Comparison of ENCODE assay signal across 9 mouse cellular contexts in the genomic region with DNA sequence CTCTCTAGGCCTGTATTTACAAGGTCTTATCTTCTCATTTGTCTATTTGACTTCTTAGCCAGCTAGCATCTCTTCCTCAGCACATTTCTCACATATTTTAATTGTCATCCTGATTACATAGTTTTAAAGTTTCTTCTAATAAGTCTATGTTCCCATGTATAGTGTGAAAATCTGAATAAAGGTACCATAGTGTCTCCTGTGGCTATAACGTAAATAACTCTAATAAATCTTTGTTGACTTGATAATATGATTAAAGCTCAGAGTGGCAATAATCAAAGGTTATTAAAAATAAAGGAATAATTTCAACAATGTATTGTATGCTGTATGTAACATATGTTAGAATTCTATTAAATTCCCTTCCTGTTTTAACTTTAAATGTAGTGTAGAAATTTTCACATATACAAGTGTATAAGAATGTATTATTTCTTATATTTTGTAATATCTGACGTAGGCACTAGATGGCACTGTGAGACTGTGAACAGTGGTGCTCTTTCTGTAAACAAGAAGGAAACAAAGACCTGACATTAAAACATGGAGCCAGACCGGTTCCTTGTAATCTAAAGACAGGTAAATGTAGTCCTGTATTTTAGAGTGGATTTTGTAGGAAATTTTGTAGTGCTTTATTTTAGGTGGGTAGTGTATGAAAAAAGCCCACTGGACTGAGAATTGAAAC.
A peak's percentile ranks its signal among the peaks of the same experiment; 100 is the strongest.
DNase-seq lines count a peak whose midpoint lies in the region; ATAC-seq lines count a peak whose summit lies in the region.
"Had no signal": no experiment of that assay in that cellular context is flagged by ENCODE, and none has a peak within 500 bp of the region (broad histone marks: within the 10 kb centered on the region; RNA-seq: fewer than 3 reads in every experiment).

No protein-coding gene starts in this region.

- no peaks in the 10 kb centered on the region for H3K36me3 ChIP-seq in heart, embryonic 13.5 days
- H3K36me3 ChIP-seq in heart, embryonic 10.5 days = no peaks in the 10 kb centered on the region
- H3K36me3 ChIP-seq in embryonic facial prominence, embryonic 12.5 days = no peaks in the 10 kb centered on the region
- no peaks in the 10 kb centered on the region for H3K36me3 ChIP-seq in kidney, embryonic 15.5 days
- no peaks in the 10 kb centered on the region for H3K36me3 ChIP-seq in midbrain, embryonic 16.5 days (ENCODE audit: control insufficient read depth, insufficient read depth, low read length)

- ATAC-seq in heart, embryonic 13.5 days (ENCODE audit: extremely low read depth, insufficient number of reproducible peaks, low FRiP score, low TSS enrichment) = no peak
- ATAC-seq in embryonic facial prominence, embryonic 12.5 days (ENCODE audit: insufficient number of reproducible peaks, insufficient read depth, low FRiP score, low TSS enrichment) = no peak
- peak; percentile 73 for ATAC-seq in kidney, embryonic 15.5 days (replicated peaks; ENCODE audit: low FRiP score)
- ATAC-seq in midbrain, embryonic 16.5 days = peak; percentile 82

- no peak for DNase-seq in heart, embryonic 10.5 days (ENCODE audit: low spot score)
- DNase-seq in MEL-GATA-1-ER (ENCODE audit: extremely low read depth, low read depth) = peak; percentile 9
- DNase-seq in thymus, adult 18-20 months = no peak
- DNase-seq in urinary bladder, postnatal 25 days (ENCODE audit: low spot score) = no peak

- H3K27me3 ChIP-seq in heart, embryonic 13.5 days (replicated peaks) = no peaks in the 10 kb centered on the region
- no peaks in the 10 kb centered on the region for H3K27me3 ChIP-seq in heart, embryonic 10.5 days (ENCODE audit: insufficient read depth, poor library complexity, severe bottlenecking)
- H3K27me3 ChIP-seq in embryonic facial prominence, embryonic 12.5 days = no peaks in the 10 kb centered on the region
- H3K27me3 ChIP-seq in kidney, embryonic 15.5 days = no peaks in the 10 kb centered on the region
- no peaks in the 10 kb centered on the region for H3K27me3 ChIP-seq in midbrain, embryonic 16.5 days (ENCODE audit: control insufficient read depth, insufficient read depth, low read depth, low read length)
- H3K27me3 ChIP-seq: megakaryocyte, embryonic 14.5 days had no signal

- WGBS in heart, embryonic 13.5 days = 34% methylated on average over 3 of the region's 3 CpGs
- WGBS in heart, embryonic 10.5 days = 30% methylated on average over 3 of the region's 3 CpGs
- 35% methylated on average over 3 of the region's 3 CpGs for WGBS in embryonic facial prominence, embryonic 12.5 days
- WGBS in kidney, embryonic 15.5 days = 30% methylated on average over 3 of the region's 3 CpGs
- 31% methylated on average over 3 of the region's 3 CpGs for WGBS in midbrain, embryonic 16.5 days

- no peaks in the 10 kb centered on the region for H3K9me3 ChIP-seq in heart, embryonic 13.5 days
- H3K9me3 ChIP-seq in heart, embryonic 10.5 days = no peaks in the 10 kb centered on the region
- H3K9me3 ChIP-seq in embryonic facial prominence, embryonic 12.5 days = no peaks in the 10 kb centered on the region
- H3K9me3 ChIP-seq in kidney, embryonic 15.5 days (replicated peaks) = no peaks in the 10 kb centered on the region
- H3K9me3 ChIP-seq in midbrain, embryonic 16.5 days (replicated peaks; ENCODE audit: control insufficient read depth, low read length, poor library complexity, severe bottlenecking) = no peaks in the 10 kb centered on the region
- H3K9me3 ChIP-seq: megakaryocyte, embryonic 14.5 days had no signal

- H3K27ac ChIP-seq in heart, embryonic 13.5 days (replicated peaks) = no peak overlapping the region
- H3K27ac ChIP-seq in heart, embryonic 10.5 days = no peak overlapping the region
- H3K27ac ChIP-seq in embryonic facial prominence, embryonic 12.5 days = no peak overlapping the region
- H3K27ac ChIP-seq in kidney, embryonic 15.5 days = no peak overlapping the region
- H3K27ac ChIP-seq in midbrain, embryonic 16.5 days (ENCODE audit: low read length) = peak overlapping the region; percentile 72

- H3K9ac ChIP-seq in heart, embryonic 13.5 days = no peak overlapping the region
- H3K9ac ChIP-seq in embryonic facial prominence, embryonic 12.5 days = no peak overlapping the region
- no peak overlapping the region for H3K9ac ChIP-seq in kidney, embryonic 15.5 days
- peak overlapping the region; percentile 48; the same call in 1 of the 2 replicates for H3K9ac ChIP-seq in midbrain, embryonic 16.5 days (ENCODE audit: low read depth, low read length)

- H3K4me1 ChIP-seq in heart, embryonic 13.5 days = no peaks in the 10 kb centered on the region
- H3K4me1 ChIP-seq in heart, embryonic 10.5 days = no peaks in the 10 kb centered on the region
- H3K4me1 ChIP-seq in embryonic facial prominence, embryonic 12.5 days = no peaks in the 10 kb centered on the region
- no peaks in the 10 kb centered on the region for H3K4me1 ChIP-seq in kidney, embryonic 15.5 days
- H3K4me1 ChIP-seq in midbrain, embryonic 16.5 days (ENCODE audit: control insufficient read depth, insufficient read depth, low read length) = peaks cover 4% of the 10 kb centered on the region; the same call in 1 of the 2 replicates
- H3K4me1 ChIP-seq: megakaryocyte, embryonic 14.5 days had no signal

- no peak overlapping the region for H3K4me3 ChIP-seq in heart, embryonic 13.5 days
- no peak overlapping the region for H3K4me3 ChIP-seq in heart, embryonic 10.5 days
- H3K4me3 ChIP-seq in embryonic facial prominence, embryonic 12.5 days = no peak overlapping the region
- H3K4me3 ChIP-seq in kidney, embryonic 15.5 days (replicated peaks) = no peak overlapping the region
- no peak overlapping the region for H3K4me3 ChIP-seq in midbrain, embryonic 16.5 days (ENCODE audit: low read depth, low read length)
- H3K4me3 ChIP-seq: megakaryocyte, embryonic 14.5 days had no signal

- H3K4me2 ChIP-seq in heart, embryonic 13.5 days = peak overlapping the region; percentile 40
- H3K4me2 ChIP-seq in embryonic facial prominence, embryonic 12.5 days (replicated peaks) = peak overlapping the region; percentile 34
- H3K4me2 ChIP-seq in kidney, embryonic 15.5 days = peak overlapping the region; percentile 36; the same call in 1 of the 2 replicates
- peak overlapping the region; percentile 39 for H3K4me2 ChIP-seq in midbrain, embryonic 16.5 days (ENCODE audit: low read length)

Comparison
In these comparisons a context has a peak if more than half of its experiments do, and no peak if none do; other contexts are left out.
1. ATAC-seq: peak in kidney, embryonic 15.5 days (single experiment) and midbrain, embryonic 16.5 days (single experiment); none in heart, embryonic 13.5 days (single experiment) and embryonic facial prominence, embryonic 12.5 days (single experiment).
2. Peak in every context shown above with its lines, with median percentiles within 50 percentile points of each other: H3K4me2 ChIP-seq.